Mouse (Mus musculus) large intestine, adult 2 months (tissue): ENCODE results near the gene Actn1. TPM values are rescaled to one million over a fixed set of nuclear protein-coding genes. Genes with fewer than 3 reads are reported as not detected.

Source experiments
- DNase-seq: peaks from one replicate; pipeline ENCODE4 v3.0.0-alpha.2; 2012; ENCODE audit warnings: low read depth, low spot score
- WGBS: fragments of 180-500 bp; shearing (Covaris S2); methylation state at CpG from one replicate; pipeline ENCODE4 v1.1.7; 2018; 5-methylcytosine and 5-hydroxymethylcytosine counted together
- polyA plus RNA-seq: library from polyadenylated mRNA; depleted of rRNA; stranded (reverse); fragments of >200 nt; gene quantifications from 2 replicates; pipeline ENCODE4 v1.2.3, GENCODE M21; 2012; rRNA removed

The Actn1 gene
- polyA plus RNA-seq, 1 experiment: 97.4 TPM

- 35% methylated on average over 3 of the region's 3 CpGs for WGBS
- no peak for DNase-seq
These were observed 135.4 kb downstream of the Actn1 start for GRCm38 (mm10) chr12:80124756-80125155.

- no peak for DNase-seq
- 24% methylated on average over 3 of the region's 3 CpGs for WGBS
These were observed 136.0 kb downstream of the Actn1 start for GRCm38 (mm10) chr12:80124211-80124610.

- no peak for DNase-seq
- WGBS: 21% methylated on average over 4 of the region's 4 CpGs
These were observed 136.9 kb downstream of the Actn1 start for GRCm38 (mm10) chr12:80123227-80123803.

- no peak for DNase-seq
- 51% methylated on average over 1 of the region's 1 CpGs for WGBS
These were observed 138.7 kb downstream of the Actn1 start for GRCm38 (mm10) chr12:80121438-80121837.

- WGBS: 93% methylated on average over 1 of the region's 1 CpGs
- no peak for DNase-seq
These were observed 141.6 kb downstream of the Actn1 start for GRCm38 (mm10) chr12:80118588-80118987.

Other genes with a start within 250 kb of the Actn1 start
- gene Zfp36l1, start 147.4 kb downstream of the Actn1 start, polyA plus RNA-seq: 40.2 and 69.1 TPM in 2 replicates
- 11.7 and 15.8 TPM in 2 replicates for gene Dcaf5, start 176.2 kb upstream of the Actn1 start, polyA plus RNA-seq
- 7.3 and 9.7 TPM in 2 replicates for gene Exd2, start 202.7 kb upstream of the Actn1 start, polyA plus RNA-seq